Mouse (Mus musculus): Measurements from ENCODE around the gene 2810004N23Rik. TPM values are rescaled to one million over a fixed set of nuclear protein-coding genes. Genes with fewer than 3 reads are reported as not detected.

2810004N23Rik gene
- total RNA-seq, 2 experiments from 2014 or later = 22.4 to 23.5 TPM

- DNase-seq (ENCODE audit: extremely low spot score in 1 of 2, low spot score in 1 of 2) = peak; percentile 47 to 59
Observed at GRCm38 (mm10) chr8:124827387-124827786, 35.5 kb downstream of the 2810004N23Rik start.

GRCm38 (mm10) chr8:124826658-124827057 lies 36.3 kb downstream of the 2810004N23Rik start:
- DNase-seq (ENCODE audit: extremely low spot score in 1 of 2, low spot score in 1 of 2) = no peak

GRCm38 (mm10) chr8:124823497-124823896 lies 39.4 kb downstream of the 2810004N23Rik start:
- DNase-seq (ENCODE audit: extremely low spot score in 1 of 2, low spot score in 1 of 2) = no peak

GRCm38 (mm10) chr8:124820125-124820524 lies 42.8 kb downstream of the 2810004N23Rik start:
- DNase-seq (ENCODE audit: extremely low spot score in 1 of 2, low spot score in 1 of 2) = no peak

GRCm38 (mm10) chr8:124819612-124820115 lies 43.3 kb downstream of the 2810004N23Rik start:
- no peak for DNase-seq (ENCODE audit: extremely low spot score in 1 of 2, low spot score in 1 of 2)

- no peak for DNase-seq (ENCODE audit: extremely low spot score in 1 of 2, low spot score in 1 of 2)
Observed at GRCm38 (mm10) chr8:124817361-124817760, 45.6 kb downstream of the 2810004N23Rik start.

GRCm38 (mm10) chr8:124816866-124817265 lies 46.1 kb downstream of the 2810004N23Rik start:
- no peak for DNase-seq (ENCODE audit: extremely low spot score in 1 of 2, low spot score in 1 of 2)

GRCm38 (mm10) chr8:124815870-124816269 lies 47.0 kb downstream of the 2810004N23Rik start:
- no peak for DNase-seq (ENCODE audit: extremely low spot score in 1 of 2, low spot score in 1 of 2)

- no peak for DNase-seq (ENCODE audit: extremely low spot score in 1 of 2, low spot score in 1 of 2)
Observed at GRCm38 (mm10) chr8:124813326-124813725, 49.6 kb downstream of the 2810004N23Rik start.

GRCm38 (mm10) chr8:124810689-124811394 lies 52.1 kb downstream of the 2810004N23Rik start:
- DNase-seq (ENCODE audit: extremely low spot score in 1 of 2, low spot score in 1 of 2) = no peak

GRCm38 (mm10) chr8:124810056-124810610 lies 52.8 kb downstream of the 2810004N23Rik start:
- no peak for DNase-seq (ENCODE audit: extremely low spot score in 1 of 2, low spot score in 1 of 2)

- no peak for DNase-seq (ENCODE audit: extremely low spot score in 1 of 2, low spot score in 1 of 2)
Observed at GRCm38 (mm10) chr8:124809419-124809818, 53.5 kb downstream of the 2810004N23Rik start.

GRCm38 (mm10) chr8:124805990-124806389 lies 56.9 kb downstream of the 2810004N23Rik start:
- no peak for DNase-seq (ENCODE audit: extremely low spot score in 1 of 2, low spot score in 1 of 2)

GRCm38 (mm10) chr8:124803824-124804702 lies 58.9 kb downstream of the 2810004N23Rik start:
- DNase-seq (ENCODE audit: extremely low spot score in 1 of 2, low spot score in 1 of 2) = no peak

GRCm38 (mm10) chr8:124800542-124800941 lies 62.4 kb downstream of the 2810004N23Rik start:
- DNase-seq (ENCODE audit: extremely low spot score in 1 of 2, low spot score in 1 of 2) = no peak

- DNase-seq (ENCODE audit: extremely low spot score in 1 of 2, low spot score in 1 of 2) = no peak
Observed at GRCm38 (mm10) chr8:124795781-124796488, 67.0 kb downstream of the 2810004N23Rik start.

- DNase-seq (ENCODE audit: extremely low spot score in 1 of 2, low spot score in 1 of 2) = peak; percentile 69 to 70
Observed at GRCm38 (mm10) chr8:124794486-124794780, 68.5 kb downstream of the 2810004N23Rik start.

GRCm38 (mm10) chr8:124793661-124794485 lies 69.0 kb downstream of the 2810004N23Rik start:
- DNase-seq (ENCODE audit: extremely low spot score in 1 of 2, low spot score in 1 of 2) = no peak

- DNase-seq (ENCODE audit: extremely low spot score in 1 of 2, low spot score in 1 of 2) = peak; percentile 64 to 83
Observed at GRCm38 (mm10) chr8:124793172-124793651, 69.7 kb downstream of the 2810004N23Rik start.

Measured in layer of hippocampus, postnatal 25 days (tissue).